Mouse (Mus musculus): ENCODE measurements around the gene Dnase1l3. TPM values are rescaled to one million over a fixed set of nuclear protein-coding genes. Genes with fewer than 3 reads are reported as not detected.

Gene Dnase1l3
- polyA plus RNA-seq, 1 experiment from 2014 or later: 3.7 TPM

GRCm38 (mm10) chr14:8003093-8003670 is 8.8 kb upstream of the Dnase1l3 start:
- WGBS: under 1% methylated on average over 23 of the region's 23 CpGs
- no peak for TF ChIP-seq EP300 (optimal IDR thresholded peaks at IDR 0.05)
- TF ChIP-seq CTCF (IDR thresholded peaks at IDR 0.05; ENCODE audit: low read depth): no peak
- peak overlapping the region; percentile 67 for H3K27ac ChIP-seq (replicated peaks)

GRCm38 (mm10) chr14:8002432-8003092 is 8.2 kb upstream of the Dnase1l3 start, which contains the start of gene Abhd6:
Gene Abhd6, plus strand, starts transcription at chr14:8002902.
- Histone ChIP-seq H3K27ac (replicated peaks) (peak within 1 kb of the TSS; percentile 67), H3K4me1 (replicated peaks; ENCODE audit: control insufficient read depth, insufficient read depth) (no peaks in the 10 kb centered on the region)

More at GRCm38 (mm10) chr14:8003093-8003670, 8.8 kb upstream of the Dnase1l3 start:
- no peaks in the 10 kb centered on the region for H3K9me3 ChIP-seq (ENCODE audit: control insufficient read depth, low read length)
- H3K9ac ChIP-seq (ENCODE audit: low read length): peak overlapping the region; percentile 63
- DNase-seq (ENCODE audit: low spot score) (peak; percentile 41), ATAC-seq (ENCODE audit: low FRiP score, low TSS enrichment) (peak; percentile 36)
- H3K27me3 ChIP-seq (ENCODE audit: control insufficient read depth, insufficient read depth, low read length): no peaks in the 10 kb centered on the region
- no peaks in the 10 kb centered on the region for H3K36me3 ChIP-seq (ENCODE audit: control insufficient read depth, insufficient read depth, low read length)
- peak overlapping the region; percentile 64 for H3K4me3 ChIP-seq (ENCODE audit: low read depth, low read length)
- H3K4me2 ChIP-seq (replicated peaks; ENCODE audit: low read depth): peak overlapping the region; percentile 94
- no peaks in the 10 kb centered on the region for H3K4me1 ChIP-seq (replicated peaks; ENCODE audit: control insufficient read depth, insufficient read depth)

DNA sequence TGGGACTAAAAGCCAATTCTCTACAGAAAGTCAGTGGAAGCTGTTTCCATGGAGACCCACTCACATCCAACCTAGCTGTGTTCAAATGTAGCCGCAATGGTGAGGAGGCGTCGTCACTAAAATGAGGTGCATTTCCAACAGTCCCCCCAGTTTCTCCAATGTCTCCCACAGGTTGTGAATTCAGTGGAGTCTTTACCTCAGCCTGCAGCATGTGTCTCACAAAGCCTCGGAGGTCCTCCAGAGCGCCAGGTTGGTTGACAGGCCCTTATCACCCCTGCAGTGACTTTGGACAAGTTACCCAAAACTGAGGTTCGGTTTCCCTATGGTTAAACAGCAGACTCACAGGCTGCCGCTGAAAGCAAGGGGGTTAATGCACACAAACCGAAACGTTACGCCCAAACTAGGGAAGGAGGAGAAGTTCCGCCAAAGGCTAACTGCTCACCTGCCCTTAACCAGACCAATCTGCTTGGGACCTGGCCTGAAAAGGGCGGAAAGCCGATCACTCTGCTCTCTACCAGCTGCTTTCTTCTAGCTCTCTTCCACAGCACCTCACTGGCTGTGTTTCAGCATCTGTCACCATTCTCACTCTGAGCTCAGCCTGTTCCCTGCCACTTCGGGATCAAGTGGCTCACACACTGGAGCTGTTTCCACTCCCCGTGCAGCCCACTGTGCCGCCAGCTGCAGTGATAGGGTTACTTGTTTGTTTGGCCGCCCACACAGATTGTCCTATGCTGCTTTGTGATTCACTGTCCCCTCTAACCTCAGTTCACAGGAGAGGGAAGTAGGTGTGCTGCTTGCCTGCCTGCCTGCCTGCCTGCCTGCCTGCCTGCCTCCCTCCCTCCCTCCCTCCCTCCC is 6.7 kb upstream of the Dnase1l3 start:
- 35% methylated on average over 17 of the region's 17 CpGs for WGBS
- ATAC-seq (ENCODE audit: low FRiP score, low TSS enrichment) (0 out of 2 replicates have a peak, but pooled peaks have one; percentile 12), DNase-seq (ENCODE audit: low spot score) (peak; percentile 23)
- Histone ChIP-seq H3K4me1 (replicated peaks; ENCODE audit: control insufficient read depth, insufficient read depth) (no peaks in the 10 kb centered on the region), H3K27me3 (ENCODE audit: control insufficient read depth, insufficient read depth, low read length) (no peaks in the 10 kb centered on the region), H3K36me3 (ENCODE audit: control insufficient read depth, insufficient read depth, low read length) (no peaks in the 10 kb centered on the region), H3K9me3 (ENCODE audit: control insufficient read depth, low read length) (no peaks in the 10 kb centered on the region), H3K4me2 (replicated peaks; ENCODE audit: low read depth) (no peak overlapping the region), H3K27ac (replicated peaks) (no peak overlapping the region), H3K9ac (ENCODE audit: low read length) (no peak overlapping the region), H3K4me3 (ENCODE audit: low read depth, low read length) (no peak overlapping the region)
- no peak for TF ChIP-seq EP300 (optimal IDR thresholded peaks at IDR 0.05)
- TF ChIP-seq CTCF (IDR thresholded peaks at IDR 0.05; ENCODE audit: low read depth): no peak

More at GRCm38 (mm10) chr14:8002432-8003092, 8.2 kb upstream of the Dnase1l3 start, which contains the start of gene Abhd6:
- H3K4me3 ChIP-seq (ENCODE audit: low read depth, low read length): peak within 1 kb of the TSS; percentile 64
- TF ChIP-seq EP300 (optimal IDR thresholded peaks at IDR 0.05) (no peak), CTCF (IDR thresholded peaks at IDR 0.05; ENCODE audit: low read depth) (no peak; the same call in 1 of the 2 replicates)
- H3K4me2 ChIP-seq (replicated peaks; ENCODE audit: low read depth): peak within 1 kb of the TSS; percentile 94
- H3K9ac ChIP-seq (ENCODE audit: low read length): peak within 1 kb of the TSS; percentile 63
- peak; percentile 75 for ATAC-seq (ENCODE audit: low FRiP score, low TSS enrichment)
- 1% methylated on average over 38 of the region's 38 CpGs for WGBS
- no peaks in the 10 kb centered on the region for H3K9me3 ChIP-seq (ENCODE audit: control insufficient read depth, low read length)
- no peaks in the 10 kb centered on the region for H3K36me3 ChIP-seq (ENCODE audit: control insufficient read depth, insufficient read depth, low read length)
- no peaks in the 10 kb centered on the region for H3K27me3 ChIP-seq (ENCODE audit: control insufficient read depth, insufficient read depth, low read length)
- DNase-seq (ENCODE audit: low spot score): peak; percentile 90

DNA sequence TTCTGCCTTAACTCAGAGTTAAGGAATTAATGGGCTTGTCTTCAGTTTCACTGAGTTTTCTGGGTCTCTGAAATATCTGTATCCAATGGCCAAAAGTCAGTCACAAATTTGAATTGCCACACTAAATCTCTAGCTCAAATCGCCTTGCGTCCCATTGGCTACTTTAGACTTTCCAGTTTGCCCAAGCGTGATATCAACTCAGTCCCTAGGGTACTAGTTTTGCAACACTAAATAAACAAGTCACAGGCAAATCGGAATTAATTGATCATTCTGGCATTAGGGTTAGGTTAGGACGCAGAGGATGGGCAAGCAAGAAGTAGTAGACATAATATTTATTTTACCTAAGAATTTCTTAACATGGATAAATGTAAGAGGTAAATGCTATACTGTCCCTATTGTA is 5.9 kb upstream of the Dnase1l3 start:
- H3K4me2 ChIP-seq (replicated peaks; ENCODE audit: low read depth): no peak overlapping the region
- no peak overlapping the region for H3K4me3 ChIP-seq (ENCODE audit: low read depth, low read length)
- WGBS: 79% methylated on average over 5 of the region's 5 CpGs
- no peaks in the 10 kb centered on the region for H3K4me1 ChIP-seq (replicated peaks; ENCODE audit: control insufficient read depth, insufficient read depth)
- H3K27ac ChIP-seq (replicated peaks): no peak overlapping the region
- no peaks in the 10 kb centered on the region for H3K9me3 ChIP-seq (ENCODE audit: control insufficient read depth, low read length)
- no peak for TF ChIP-seq CTCF (IDR thresholded peaks at IDR 0.05; ENCODE audit: low read depth)
- no peak for TF ChIP-seq EP300 (optimal IDR thresholded peaks at IDR 0.05)
- H3K36me3 ChIP-seq (ENCODE audit: control insufficient read depth, insufficient read depth, low read length): no peaks in the 10 kb centered on the region
- no peaks in the 10 kb centered on the region for H3K27me3 ChIP-seq (ENCODE audit: control insufficient read depth, insufficient read depth, low read length)
- no peak overlapping the region for H3K9ac ChIP-seq (ENCODE audit: low read length)
- DNase-seq (ENCODE audit: low spot score): no peak
- ATAC-seq (ENCODE audit: low FRiP score, low TSS enrichment): no peak

DNA sequence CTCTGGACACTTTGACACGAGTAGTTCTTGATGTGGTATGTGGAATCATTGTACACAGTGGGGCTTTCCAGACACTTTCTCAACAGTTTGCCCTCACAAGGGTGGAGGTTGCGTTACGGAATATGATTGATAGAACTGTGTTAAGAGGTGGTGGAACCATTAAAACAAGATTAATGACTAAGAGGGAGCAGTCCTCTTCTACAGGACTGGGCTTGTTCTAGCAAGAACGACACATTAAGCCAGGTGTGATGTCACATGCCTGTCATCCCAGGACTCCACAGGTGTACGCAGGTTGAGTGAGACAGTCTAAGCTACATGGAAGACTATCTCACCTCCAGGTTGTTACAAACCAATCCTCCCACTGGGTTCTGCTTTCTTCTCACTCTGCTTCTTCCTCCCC is 5.1 kb upstream of the Dnase1l3 start:
- H3K4me1 ChIP-seq (replicated peaks; ENCODE audit: control insufficient read depth, insufficient read depth): no peaks in the 10 kb centered on the region
- H3K9ac ChIP-seq (ENCODE audit: low read length): no peak overlapping the region
- H3K4me3 ChIP-seq (ENCODE audit: low read depth, low read length): no peak overlapping the region
- no peaks in the 10 kb centered on the region for H3K9me3 ChIP-seq (ENCODE audit: control insufficient read depth, low read length)
- DNase-seq (ENCODE audit: low spot score): no peak
- H3K27ac ChIP-seq (replicated peaks): peak overlapping the region; percentile 77; the same call in 1 of the 2 replicates
- ATAC-seq (ENCODE audit: low FRiP score, low TSS enrichment): peak; percentile 51
- H3K4me2 ChIP-seq (replicated peaks; ENCODE audit: low read depth): no peak overlapping the region
- WGBS: 51% methylated on average over 5 of the region's 5 CpGs
- TF ChIP-seq CTCF (IDR thresholded peaks at IDR 0.05; ENCODE audit: low read depth) (no peak), EP300 (optimal IDR thresholded peaks at IDR 0.05) (peak; percentile 29)
- H3K27me3 ChIP-seq (ENCODE audit: control insufficient read depth, insufficient read depth, low read length): no peaks in the 10 kb centered on the region
- H3K36me3 ChIP-seq (ENCODE audit: control insufficient read depth, insufficient read depth, low read length): no peaks in the 10 kb centered on the region

Measured in stomach, postnatal 0 days (tissue).